Mouse (Mus musculus): ENCODE data around the gene Tmigd1. TPM values are rescaled to one million over a fixed set of nuclear protein-coding genes. Genes with fewer than 3 reads are reported as not detected.

Tmigd1 gene
- polyA plus RNA-seq, 1 experiment from 2014 or later = 4.1 TPM

DNA sequence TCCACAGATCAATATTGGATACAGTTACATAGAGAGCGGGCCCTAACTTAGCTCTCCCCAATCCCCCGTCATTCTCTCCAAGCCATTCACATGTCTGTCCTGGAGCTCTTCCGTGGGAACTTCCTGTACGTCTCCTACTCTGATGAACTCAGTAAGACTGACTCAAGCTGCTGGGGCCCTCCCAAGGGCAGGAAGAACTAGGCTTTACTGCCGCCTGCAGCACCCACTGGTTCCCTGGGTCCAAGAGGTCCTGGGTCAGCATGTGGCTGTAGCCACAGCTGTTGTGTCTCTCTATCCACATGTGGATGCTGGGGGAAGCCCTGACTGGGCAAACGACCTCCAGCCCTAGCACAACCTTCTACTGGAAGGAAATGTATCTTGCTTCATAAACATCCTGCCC is 27.2 kb upstream of the Tmigd1 start:
- no peaks in the 10 kb centered on the region for H3K36me3 ChIP-seq (ENCODE audit: insufficient read depth, low read length)
- H3K27ac ChIP-seq (ENCODE audit: low read length) = no peak overlapping the region
- H3K9ac ChIP-seq (replicated peaks; ENCODE audit: low read length) = no peak overlapping the region
- WGBS = 55% methylated on average over 6 of the region's 6 CpGs
- H3K4me1 ChIP-seq (ENCODE audit: insufficient read depth, low read length) = 0 out of 2 replicates have a peak, but pooled peaks cover 6% of the 10 kb centered on the region
- no peak overlapping the region for H3K4me3 ChIP-seq (ENCODE audit: low read length)
- H3K9me3 ChIP-seq (ENCODE audit: low read length) = no peaks in the 10 kb centered on the region
- no peak overlapping the region for H3K4me2 ChIP-seq (replicated peaks; ENCODE audit: low read depth, low read length)
- no peaks in the 10 kb centered on the region for H3K27me3 ChIP-seq (ENCODE audit: insufficient read depth, low read length)
- no peak for ATAC-seq (ENCODE audit: low FRiP score, low TSS enrichment)

DNA sequence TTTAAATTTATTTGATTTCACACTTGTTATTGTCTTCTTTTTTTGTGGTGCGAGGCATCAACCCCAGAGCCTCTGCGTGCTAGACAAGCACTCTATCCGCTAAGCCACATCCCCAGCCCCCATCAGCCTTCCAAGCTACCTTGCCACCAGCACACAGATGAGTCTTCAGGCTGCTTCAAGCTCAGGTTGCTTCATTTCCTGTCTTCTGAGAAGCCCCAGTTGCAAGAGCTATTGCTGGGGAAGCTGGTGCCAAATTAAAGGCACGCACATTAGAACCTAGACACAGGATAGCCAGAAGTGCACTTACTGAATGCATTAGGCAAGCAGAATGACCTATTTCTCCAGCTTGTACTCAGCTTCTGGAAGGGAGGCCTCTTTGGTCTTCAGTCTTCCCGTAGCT is 22.1 kb upstream of the Tmigd1 start:
- Histone ChIP-seq H3K27ac (ENCODE audit: low read length) (no peak overlapping the region), H3K4me3 (ENCODE audit: low read length) (no peak overlapping the region), H3K4me2 (replicated peaks; ENCODE audit: low read depth, low read length) (no peak overlapping the region), H3K27me3 (ENCODE audit: insufficient read depth, low read length) (no peaks in the 10 kb centered on the region), H3K4me1 (ENCODE audit: insufficient read depth, low read length) (0 out of 2 replicates have a peak, but pooled peaks cover 4% of the 10 kb centered on the region), H3K9ac (replicated peaks; ENCODE audit: low read length) (no peak overlapping the region), H3K36me3 (ENCODE audit: insufficient read depth, low read length) (no peaks in the 10 kb centered on the region), H3K9me3 (ENCODE audit: low read length) (no peaks in the 10 kb centered on the region)
- no peak for ATAC-seq (ENCODE audit: low FRiP score, low TSS enrichment)
- 84% methylated on average over 5 of the region's 5 CpGs for WGBS

DNA sequence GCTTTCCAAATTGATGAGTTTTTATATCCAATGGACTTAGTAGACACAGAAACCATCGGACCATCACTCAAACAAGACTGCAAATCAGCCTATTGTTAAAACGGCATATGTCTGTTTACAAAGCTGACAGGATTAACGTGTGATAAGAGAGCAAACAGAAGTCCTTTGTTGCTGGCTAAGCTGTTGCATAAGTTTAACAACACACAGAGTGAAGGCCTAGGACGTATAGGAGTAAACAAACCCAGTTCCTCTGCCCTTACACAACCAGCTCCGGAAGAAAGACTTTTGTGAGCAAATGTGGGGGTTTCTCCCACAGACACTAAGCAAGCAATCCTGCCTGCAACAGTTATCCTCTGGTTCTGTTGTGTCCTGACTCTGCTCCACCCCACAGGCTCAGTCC is 17.5 kb upstream of the Tmigd1 start:
- Histone ChIP-seq H3K9ac (replicated peaks; ENCODE audit: low read length) (no peak overlapping the region), H3K36me3 (ENCODE audit: insufficient read depth, low read length) (no peaks in the 10 kb centered on the region), H3K4me2 (replicated peaks; ENCODE audit: low read depth, low read length) (no peak overlapping the region), H3K27me3 (ENCODE audit: insufficient read depth, low read length) (no peaks in the 10 kb centered on the region), H3K4me1 (ENCODE audit: insufficient read depth, low read length) (peaks cover 3% of the 10 kb centered on the region; the same call in 1 of the 2 replicates), H3K27ac (ENCODE audit: low read length) (no peak overlapping the region), H3K4me3 (ENCODE audit: low read length) (no peak overlapping the region), H3K9me3 (ENCODE audit: low read length) (no peaks in the 10 kb centered on the region)
- ATAC-seq (ENCODE audit: low FRiP score, low TSS enrichment) = no peak
- WGBS = 48% methylated on average over 5 of the region's 5 CpGs

DNA sequence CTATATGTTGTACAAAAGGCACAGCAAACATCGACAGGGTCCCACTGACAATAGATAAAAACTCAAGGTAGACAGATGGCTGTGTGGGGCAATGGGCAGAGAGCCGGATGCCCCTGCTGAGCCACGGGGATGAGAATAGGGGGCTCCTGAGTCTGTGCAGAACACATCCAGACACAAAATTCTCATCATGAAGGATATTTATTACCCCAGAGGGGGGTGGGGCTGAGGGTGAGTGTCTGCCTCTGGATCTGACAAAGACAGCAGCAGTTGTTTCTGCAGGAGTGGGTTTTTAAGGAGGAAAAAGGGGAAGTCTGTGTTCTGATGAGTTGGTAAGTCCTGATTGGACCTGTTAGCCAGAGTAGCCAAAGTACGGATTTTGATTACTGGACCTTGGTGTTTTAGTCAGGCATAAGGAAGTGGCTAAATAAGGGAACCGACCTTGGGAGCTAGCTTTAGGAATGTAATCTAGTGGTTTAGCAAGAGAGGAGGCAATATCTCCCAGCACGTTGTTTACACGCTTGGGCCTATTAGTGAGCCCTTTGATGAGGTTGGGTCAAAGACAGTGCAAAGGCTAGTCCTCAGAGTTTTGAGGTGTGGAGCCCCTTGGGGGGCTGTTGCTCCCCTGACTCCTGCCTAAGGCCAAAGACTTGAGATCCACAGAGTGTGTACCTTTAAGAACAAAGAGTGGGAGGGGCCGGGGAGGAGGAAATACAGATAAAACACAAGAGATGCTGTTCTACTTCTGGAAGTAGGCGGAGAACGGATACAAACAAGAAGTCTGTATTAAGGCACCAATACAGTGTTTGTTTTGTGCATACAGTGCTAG is 12.4 kb upstream of the Tmigd1 start:
- Histone ChIP-seq H3K9ac (replicated peaks; ENCODE audit: low read length) (no peak overlapping the region), H3K4me3 (ENCODE audit: low read length) (no peak overlapping the region), H3K4me1 (ENCODE audit: insufficient read depth, low read length) (peaks cover 32% of the 10 kb centered on the region), H3K9me3 (ENCODE audit: low read length) (no peaks in the 10 kb centered on the region), H3K27me3 (ENCODE audit: insufficient read depth, low read length) (no peaks in the 10 kb centered on the region), H3K4me2 (replicated peaks; ENCODE audit: low read depth, low read length) (no peak overlapping the region), H3K36me3 (ENCODE audit: insufficient read depth, low read length) (no peaks in the 10 kb centered on the region), H3K27ac (ENCODE audit: low read length) (peak overlapping the region; percentile 45; the same call in 1 of the 2 replicates)
- ATAC-seq (ENCODE audit: low FRiP score, low TSS enrichment) = no peak
- WGBS = 40% methylated on average over 10 of the region's 10 CpGs

DNA sequence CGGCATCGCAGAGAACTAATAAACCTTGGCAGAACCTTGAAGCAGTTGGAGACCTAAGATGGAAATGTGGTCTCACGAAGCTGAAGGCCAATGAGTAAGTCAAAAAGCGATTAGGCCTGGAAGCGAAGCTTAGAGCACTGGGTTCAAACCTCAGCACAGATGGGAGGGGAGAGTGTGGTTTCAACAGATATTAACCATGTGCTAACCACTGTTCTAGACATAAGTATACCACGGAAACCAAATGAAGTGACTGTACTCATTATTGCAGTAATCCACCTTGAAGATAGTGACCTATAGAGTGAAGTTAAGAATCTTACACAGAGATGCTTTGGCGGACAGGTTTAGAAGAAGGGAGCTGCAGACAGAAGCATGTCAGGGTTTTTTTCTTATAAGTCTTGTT is 10.8 kb upstream of the Tmigd1 start:
- Histone ChIP-seq H3K4me2 (replicated peaks; ENCODE audit: low read depth, low read length) (no peak overlapping the region), H3K36me3 (ENCODE audit: insufficient read depth, low read length) (no peaks in the 10 kb centered on the region), H3K27ac (ENCODE audit: low read length) (no peak overlapping the region), H3K9ac (replicated peaks; ENCODE audit: low read length) (no peak overlapping the region), H3K4me1 (ENCODE audit: insufficient read depth, low read length) (peaks cover 47% of the 10 kb centered on the region), H3K27me3 (ENCODE audit: insufficient read depth, low read length) (no peaks in the 10 kb centered on the region), H3K9me3 (ENCODE audit: low read length) (no peaks in the 10 kb centered on the region), H3K4me3 (ENCODE audit: low read length) (no peak overlapping the region)
- ATAC-seq (ENCODE audit: low FRiP score, low TSS enrichment) = no peak
- WGBS = 90% methylated on average over 7 of the region's 7 CpGs

DNA sequence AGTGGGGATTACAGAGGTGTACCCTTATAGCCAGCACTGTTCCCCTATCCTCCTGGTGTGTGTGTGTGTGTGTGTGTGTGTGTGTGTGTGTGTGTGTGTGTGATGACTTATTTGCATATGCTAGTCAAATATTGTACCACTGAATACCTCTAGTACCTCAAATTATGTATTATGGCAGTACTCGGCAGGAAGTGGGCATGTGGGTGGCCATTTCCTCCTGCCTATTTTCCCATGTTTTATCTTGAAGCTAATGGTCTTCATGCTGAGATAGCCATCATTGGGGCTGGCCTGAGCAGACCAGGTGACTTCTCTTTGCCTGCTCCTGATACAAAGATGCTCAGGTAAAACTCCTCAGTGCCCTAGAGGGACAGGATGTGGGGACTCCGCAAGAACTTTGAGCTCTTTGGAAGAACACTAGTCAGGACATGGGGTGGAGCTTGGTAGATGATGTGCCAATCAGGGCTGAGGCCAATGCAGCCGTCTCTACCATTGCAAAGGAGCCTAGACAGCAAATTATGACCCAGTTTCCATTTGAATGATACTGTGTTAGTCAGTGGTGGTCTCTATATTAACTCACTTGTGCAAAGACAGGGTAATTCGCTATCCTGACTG is 10.1 kb upstream of the Tmigd1 start:
- Histone ChIP-seq H3K4me1 (ENCODE audit: insufficient read depth, low read length) (peaks cover 53% of the 10 kb centered on the region), H3K4me2 (replicated peaks; ENCODE audit: low read depth, low read length) (no peak overlapping the region)

DNA sequence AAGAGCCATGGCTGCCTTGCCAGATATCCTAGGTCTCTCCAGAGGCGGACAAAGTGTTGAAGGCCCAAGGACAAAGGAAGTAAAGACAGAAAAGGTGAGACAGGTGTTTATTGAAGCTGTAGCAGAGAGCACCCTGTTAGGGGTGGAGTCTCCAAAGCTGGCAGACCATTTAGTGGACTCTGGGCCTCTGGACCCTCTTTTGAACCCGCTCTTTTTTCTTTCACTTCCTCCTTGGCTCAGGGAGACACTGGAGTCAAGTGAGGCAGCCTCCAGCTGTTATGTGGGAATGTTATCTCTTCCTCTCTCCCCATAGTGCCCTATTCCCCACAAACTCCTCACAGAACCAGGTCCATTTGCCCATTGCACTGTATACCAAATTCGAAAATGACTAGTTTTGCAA is 9.0 kb upstream of the Tmigd1 start:
- Histone ChIP-seq H3K4me3 (ENCODE audit: low read length) (no peak overlapping the region), H3K36me3 (ENCODE audit: insufficient read depth, low read length) (no peaks in the 10 kb centered on the region), H3K4me1 (ENCODE audit: insufficient read depth, low read length) (peaks cover 62% of the 10 kb centered on the region), H3K27me3 (ENCODE audit: insufficient read depth, low read length) (no peaks in the 10 kb centered on the region), H3K9ac (replicated peaks; ENCODE audit: low read length) (no peak overlapping the region), H3K27ac (ENCODE audit: low read length) (peak overlapping the region; percentile 78; the same call in 1 of the 2 replicates), H3K9me3 (ENCODE audit: low read length) (no peaks in the 10 kb centered on the region), H3K4me2 (replicated peaks; ENCODE audit: low read depth, low read length) (no peak overlapping the region)
- 70% methylated on average over 3 of the region's 3 CpGs for WGBS
- no peak for ATAC-seq (ENCODE audit: low FRiP score, low TSS enrichment)

More for the DNA sequence above, 10.1 kb upstream of the Tmigd1 start:
- no peak overlapping the region for H3K9ac ChIP-seq (replicated peaks; ENCODE audit: low read length)
- no peaks in the 10 kb centered on the region for H3K9me3 ChIP-seq (ENCODE audit: low read length)
- no peak overlapping the region for H3K4me3 ChIP-seq (ENCODE audit: low read length)
- H3K27me3 ChIP-seq (ENCODE audit: insufficient read depth, low read length) = no peaks in the 10 kb centered on the region
- WGBS = 74% methylated on average over 4 of the region's 4 CpGs
- no peak for ATAC-seq (ENCODE audit: low FRiP score, low TSS enrichment)
- H3K36me3 ChIP-seq (ENCODE audit: insufficient read depth, low read length) = no peaks in the 10 kb centered on the region
- no peak overlapping the region for H3K27ac ChIP-seq (ENCODE audit: low read length)

DNA sequence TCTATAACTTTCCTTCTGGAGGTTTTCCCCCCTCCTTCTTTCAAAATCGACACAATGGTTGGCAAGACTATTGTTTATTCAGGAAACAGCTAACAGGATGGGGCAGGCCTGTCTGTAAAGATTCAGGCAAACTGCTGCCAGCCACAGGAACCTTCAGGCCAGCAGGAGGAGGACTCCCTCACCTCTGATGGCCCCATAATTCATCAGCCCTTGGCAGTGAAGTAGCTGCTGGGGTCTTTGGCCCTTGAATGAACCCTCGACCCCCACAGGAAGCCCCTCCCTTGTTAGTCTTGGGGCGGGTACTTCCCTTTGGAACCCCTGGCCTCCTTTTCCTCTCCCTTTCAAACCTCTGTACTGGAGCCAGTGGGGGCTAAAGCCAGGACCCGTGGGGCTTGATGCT is 8.4 kb upstream of the Tmigd1 start:
- peak; percentile 73 for ATAC-seq (ENCODE audit: low FRiP score, low TSS enrichment)
- H3K4me2 ChIP-seq (replicated peaks; ENCODE audit: low read depth, low read length) = peak overlapping the region; percentile 36; the same call in 1 of the 2 replicates

DNA sequence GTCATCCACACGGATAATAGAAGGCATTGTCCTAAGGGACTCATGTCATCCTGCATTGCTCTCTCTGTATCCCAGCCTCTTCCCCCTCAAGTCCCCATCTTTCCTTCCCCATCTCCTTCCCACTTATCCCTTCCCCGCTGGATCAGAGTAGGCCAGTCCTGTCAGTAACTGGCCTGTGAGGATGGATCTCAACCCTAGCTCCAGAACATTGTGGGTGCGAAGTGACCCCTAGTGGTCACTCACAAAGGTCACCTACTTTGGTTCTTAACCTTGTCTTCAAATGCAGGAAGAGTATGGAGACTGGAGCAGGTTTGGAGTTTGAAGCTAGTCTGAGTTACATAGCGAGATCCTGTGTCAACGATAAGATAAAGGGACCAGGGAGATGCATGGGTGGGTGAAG is 7.7 kb upstream of the Tmigd1 start:
- peak overlapping the region; percentile 78 for H3K27ac ChIP-seq (ENCODE audit: low read length)
- WGBS = 20% methylated on average over 5 of the region's 5 CpGs

More for the DNA sequence above, 8.4 kb upstream of the Tmigd1 start:
- Histone ChIP-seq H3K9me3 (ENCODE audit: low read length) (no peaks in the 10 kb centered on the region), H3K27ac (ENCODE audit: low read length) (peak overlapping the region; percentile 78), H3K4me1 (ENCODE audit: insufficient read depth, low read length) (peaks cover 68% of the 10 kb centered on the region), H3K9ac (replicated peaks; ENCODE audit: low read length) (peak overlapping the region; percentile 26; the same call in 1 of the 2 replicates), H3K27me3 (ENCODE audit: insufficient read depth, low read length) (no peaks in the 10 kb centered on the region), H3K36me3 (ENCODE audit: insufficient read depth, low read length) (no peaks in the 10 kb centered on the region), H3K4me3 (ENCODE audit: low read length) (no peak overlapping the region)
- 4% methylated on average over 4 of the region's 4 CpGs for WGBS

DNA sequence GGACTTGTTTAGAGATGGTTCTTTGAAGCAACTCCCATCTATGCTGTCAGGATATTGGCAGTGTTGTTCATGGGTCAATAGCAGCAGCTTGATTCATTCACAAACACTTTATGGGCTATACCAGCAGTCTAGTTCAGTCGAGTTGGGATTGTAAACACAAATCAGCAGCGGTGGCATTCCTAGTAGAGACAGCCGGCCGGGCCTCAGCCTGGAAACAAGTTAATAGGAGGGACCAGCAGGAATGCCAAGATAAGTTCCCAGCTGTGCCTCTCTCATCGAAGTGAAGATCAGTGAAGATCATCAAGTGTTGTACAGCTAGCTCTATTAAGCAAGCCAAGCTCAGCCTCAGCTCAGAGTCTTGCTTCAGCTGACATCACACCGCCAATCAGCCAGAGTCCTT is 5.6 kb upstream of the Tmigd1 start:
- Histone ChIP-seq H3K4me3 (ENCODE audit: low read length) (no peak overlapping the region), H3K36me3 (ENCODE audit: insufficient read depth, low read length) (no peaks in the 10 kb centered on the region), H3K4me1 (ENCODE audit: insufficient read depth, low read length) (peaks cover 61% of the 10 kb centered on the region), H3K4me2 (replicated peaks; ENCODE audit: low read depth, low read length) (no peak overlapping the region), H3K9ac (replicated peaks; ENCODE audit: low read length) (no peak overlapping the region), H3K27ac (ENCODE audit: low read length) (peak overlapping the region; percentile 48), H3K9me3 (ENCODE audit: low read length) (no peaks in the 10 kb centered on the region), H3K27me3 (ENCODE audit: insufficient read depth, low read length) (no peaks in the 10 kb centered on the region)
- no peak for ATAC-seq (ENCODE audit: low FRiP score, low TSS enrichment)
- WGBS = 41% methylated on average over 6 of the region's 6 CpGs

More for the DNA sequence above, 7.7 kb upstream of the Tmigd1 start:
- Histone ChIP-seq H3K4me1 (ENCODE audit: insufficient read depth, low read length) (peaks cover 70% of the 10 kb centered on the region), H3K4me3 (ENCODE audit: low read length) (no peak overlapping the region), H3K9ac (replicated peaks; ENCODE audit: low read length) (peak overlapping the region; percentile 12; the same call in 1 of the 2 replicates), H3K36me3 (ENCODE audit: insufficient read depth, low read length) (no peaks in the 10 kb centered on the region), H3K9me3 (ENCODE audit: low read length) (no peaks in the 10 kb centered on the region), H3K4me2 (replicated peaks; ENCODE audit: low read depth, low read length) (peak overlapping the region; percentile 36), H3K27me3 (ENCODE audit: insufficient read depth, low read length) (no peaks in the 10 kb centered on the region)
- peak; percentile 60; the same call in 1 of the 2 replicates for ATAC-seq (ENCODE audit: low FRiP score, low TSS enrichment)
